8 mouse cellular contexts compared by ENCODE assay signal in genomic region chr13:91478011-91478410, GRCm38 (mm10). TPM values are rescaled to one million over a fixed set of nuclear protein-coding genes. Genes with fewer than 3 reads are reported as not detected.
DNase-seq lines count a peak whose midpoint lies in the region; ATAC-seq lines count a peak whose summit lies in the region.

No protein-coding gene starts in this region.

- no peak for DNase-seq in forebrain, embryonic 11.5 days (ENCODE audit: low spot score)
- peak; percentile 87 for DNase-seq in adipocyte (ENCODE audit: low spot score)
- peak; percentile 57 for DNase-seq in fat pad, adult 2 months (ENCODE audit: extremely low read depth, low read depth, low spot score)
- DNase-seq in heart, postnatal 14 days, result peak; percentile 59 to 68
- peak; percentile 68 for DNase-seq in testis, postnatal 10 days (ENCODE audit: low spot score)

- no peaks in the 10 kb centered on the region for H3K36me3 ChIP-seq in forebrain, embryonic 15.5 days
- no peaks in the 10 kb centered on the region for H3K36me3 ChIP-seq in forebrain, embryonic 11.5 days (ENCODE audit: control insufficient read depth, insufficient read depth, low read length)
- no peaks in the 10 kb centered on the region for H3K36me3 ChIP-seq in lung, embryonic 15.5 days

- H3K4me1 ChIP-seq in forebrain, embryonic 15.5 days, result peaks cover 22% of the 10 kb centered on the region
- no peaks in the 10 kb centered on the region for H3K4me1 ChIP-seq in forebrain, embryonic 11.5 days (replicated peaks; ENCODE audit: control insufficient read depth, insufficient read depth, low read length)
- H3K4me1 ChIP-seq in lung, embryonic 15.5 days, result peaks cover 17% of the 10 kb centered on the region

- H3K9ac ChIP-seq in forebrain, embryonic 15.5 days (replicated peaks), result no peak overlapping the region
- H3K9ac ChIP-seq in forebrain, embryonic 11.5 days (ENCODE audit: low read length), result no peak overlapping the region
- H3K9ac ChIP-seq in lung, embryonic 15.5 days, result no peak overlapping the region

- H3K27me3 ChIP-seq in forebrain, embryonic 15.5 days, result no peaks in the 10 kb centered on the region
- no peaks in the 10 kb centered on the region for H3K27me3 ChIP-seq in forebrain, embryonic 11.5 days (ENCODE audit: control insufficient read depth, insufficient read depth, low read length)
- H3K27me3 ChIP-seq in lung, embryonic 15.5 days, result no peaks in the 10 kb centered on the region

- no peaks in the 10 kb centered on the region for H3K9me3 ChIP-seq in forebrain, embryonic 15.5 days
- H3K9me3 ChIP-seq in forebrain, embryonic 11.5 days (ENCODE audit: control insufficient read depth, low read length), result no peaks in the 10 kb centered on the region
- H3K9me3 ChIP-seq in lung, embryonic 15.5 days, result no peaks in the 10 kb centered on the region

- H3K4me2 ChIP-seq in forebrain, embryonic 15.5 days (replicated peaks), result no peak overlapping the region
- no peak overlapping the region for H3K4me2 ChIP-seq in forebrain, embryonic 11.5 days (ENCODE audit: low read depth, low read length, severe bottlenecking)
- H3K4me2 ChIP-seq in lung, embryonic 15.5 days, result no peak overlapping the region

- ATAC-seq in forebrain, embryonic 15.5 days (replicated peaks), result peak; percentile 78
- no peak for ATAC-seq in forebrain, embryonic 11.5 days (replicated peaks; ENCODE audit: low FRiP score)
- peak; percentile 65; the same call in 1 of the 2 replicates for ATAC-seq in lung, embryonic 15.5 days (ENCODE audit: borderline replicate concordance, extremely low read depth, low FRiP score, low TSS enrichment)
- ATAC-seq in monocyte, adult 5-6 weeks (replicated peaks; ENCODE audit: insufficient number of reproducible peaks, low FRiP score, low TSS enrichment, poor library complexity, severe bottlenecking), result no peak

- H3K27ac ChIP-seq in forebrain, embryonic 15.5 days (replicated peaks), result 0 out of 2 replicates have a peak overlapping the region, but pooled peaks have one; percentile 2
- H3K27ac ChIP-seq in forebrain, embryonic 11.5 days (ENCODE audit: low read depth, low read length), result no peak overlapping the region
- no peak overlapping the region for H3K27ac ChIP-seq in lung, embryonic 15.5 days

- intact Hi-C loops in heart, postnatal 14 days (cut with DNase I), result no loop called here

- no peak overlapping the region for H3K4me3 ChIP-seq in forebrain, embryonic 15.5 days
- H3K4me3 ChIP-seq in forebrain, embryonic 11.5 days (ENCODE audit: low read depth, low read length), result no peak overlapping the region
- H3K4me3 ChIP-seq in lung, embryonic 15.5 days, result no peak overlapping the region

- 14% methylated on average over 2 of the region's 4 CpGs for WGBS in forebrain, embryonic 15.5 days
- WGBS in forebrain, embryonic 11.5 days, result 66% methylated on average over 4 of the region's 4 CpGs
- WGBS in lung, embryonic 15.5 days, result 5% methylated on average over 3 of the region's 4 CpGs

RNA-seq across cellular contexts. Expression of gene Ssbp2, which starts 17.9 kb away (rescaled TPM):
- 281 and 308 TPM in 2 replicates for polyA plus RNA-seq in forebrain, embryonic 15.5 days (2015; fragmentation: Nextera tagmentation; extraction: Ambion mirVana)
- polyA plus RNA-seq in forebrain, embryonic 11.5 days (2014; fragmentation: Nextera tagmentation; extraction: Ambion mirVana), result 179 and 190 TPM in 2 replicates
- 10 to 100 TPM; 50.5 to 51.9 TPM for total RNA-seq in heart, postnatal 14 days (2021)
- 96.1 and 97.9 TPM in 2 replicates for polyA plus RNA-seq in lung, embryonic 15.5 days (2015; fragmentation: Nextera tagmentation; extraction: Ambion mirVana)
- total RNA-seq in monocyte, adult 5-6 weeks (2017), result 9.8 to 35.4 TPM (median 12.4 TPM) in 3 replicates

Comparison
In these comparisons a context has a peak if more than half of its experiments do, and no peak if none do; other contexts are left out.
1. ATAC-seq: peak in forebrain, embryonic 15.5 days (single experiment) and lung, embryonic 15.5 days (single experiment); none in forebrain, embryonic 11.5 days (single experiment) and monocyte, adult 5-6 weeks (single experiment).